Comparison of ENCODE assay signal across 28 mouse cellular contexts in the genomic region with DNA sequence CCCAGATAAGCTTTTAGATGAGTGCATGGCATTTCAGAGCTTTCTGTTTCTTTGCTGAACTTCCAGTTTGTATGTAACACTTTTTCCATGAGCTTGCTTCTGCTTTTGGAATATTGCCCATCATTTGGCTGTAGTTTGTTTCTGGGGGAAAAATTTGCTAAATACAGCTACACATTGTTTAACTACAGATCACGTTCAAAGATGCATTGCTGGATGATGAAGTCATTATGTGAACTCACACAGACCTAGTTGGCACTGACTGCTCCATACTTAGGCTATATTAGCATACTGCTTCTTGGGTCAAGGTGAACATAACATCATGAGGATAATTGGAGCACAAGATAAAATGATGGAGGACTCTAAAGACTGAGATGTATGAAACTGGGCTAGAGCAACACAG. TPM values are rescaled to one million over a fixed set of nuclear protein-coding genes. Genes with fewer than 3 reads are reported as not detected.
DNase-seq lines count a peak whose midpoint lies in the region; ATAC-seq and TF ChIP-seq lines count a peak whose summit lies in the region.
"Had no signal": no experiment of that assay in that cellular context is flagged by ENCODE, and none has a peak within 500 bp of the region (broad histone marks: within the 10 kb centered on the region; RNA-seq: fewer than 3 reads in every experiment).

No protein-coding gene starts in this region.

- H3K36me3 ChIP-seq in heart, embryonic 15.5 days, result no peaks in the 10 kb centered on the region
- no peaks in the 10 kb centered on the region for H3K36me3 ChIP-seq in heart, embryonic 12.5 days
- no peaks in the 10 kb centered on the region for H3K36me3 ChIP-seq in lung, embryonic 15.5 days
- H3K36me3 ChIP-seq in stomach, embryonic 15.5 days, result 0 out of 2 replicates have a peak, but pooled peaks cover 2% of the 10 kb centered on the region
- no peaks in the 10 kb centered on the region for H3K36me3 ChIP-seq in forebrain, embryonic 14.5 days (ENCODE audit: control insufficient read depth, insufficient read depth, low read length)
- H3K36me3 ChIP-seq: forebrain, embryonic 10.5 days; G1E; hindbrain, embryonic 15.5 days; liver, embryonic 13.5 days; neural tube, embryonic 12.5 days had no signal

- H3K4me1 ChIP-seq in heart, embryonic 15.5 days (replicated peaks), result peaks cover 10% of the 10 kb centered on the region
- peaks cover 7% of the 10 kb centered on the region; the same call in 1 of the 2 replicates for H3K4me1 ChIP-seq in heart, embryonic 12.5 days (replicated peaks)
- peaks cover 13% of the 10 kb centered on the region for H3K4me1 ChIP-seq in lung, embryonic 15.5 days
- no peaks in the 10 kb centered on the region for H3K4me1 ChIP-seq in stomach, embryonic 15.5 days
- no peaks in the 10 kb centered on the region for H3K4me1 ChIP-seq in forebrain, embryonic 14.5 days (ENCODE audit: control insufficient read depth, insufficient read depth, low read length)
- H3K4me1 ChIP-seq: forebrain, embryonic 10.5 days; hindbrain, embryonic 15.5 days; liver, embryonic 13.5 days; megakaryocyte, embryonic 14.5 days; neural tube, embryonic 12.5 days had no signal

- H3K4me3 ChIP-seq in heart, embryonic 15.5 days, result no peak overlapping the region
- H3K4me3 ChIP-seq in heart, embryonic 12.5 days, result no peak overlapping the region
- no peak overlapping the region for H3K4me3 ChIP-seq in lung, embryonic 15.5 days
- H3K4me3 ChIP-seq in stomach, embryonic 15.5 days (replicated peaks), result no peak overlapping the region
- H3K4me3 ChIP-seq in forebrain, embryonic 14.5 days (ENCODE audit: low read depth, low read length), result no peak overlapping the region
- H3K4me3 ChIP-seq: forebrain, embryonic 10.5 days; hindbrain, embryonic 15.5 days; liver, embryonic 13.5 days; megakaryocyte, embryonic 14.5 days; neural tube, embryonic 12.5 days had no signal

- H3K27ac ChIP-seq in heart, embryonic 15.5 days, result peak overlapping the region; percentile 50
- no peak overlapping the region; the same call in 1 of the 2 replicates for H3K27ac ChIP-seq in heart, embryonic 12.5 days (ENCODE audit: poor library complexity, severe bottlenecking)
- peak overlapping the region; percentile 34 for H3K27ac ChIP-seq in lung, embryonic 15.5 days
- peak overlapping the region; percentile 61; the same call in 1 of the 2 replicates for H3K27ac ChIP-seq in stomach, embryonic 15.5 days
- no peak overlapping the region for H3K27ac ChIP-seq in forebrain, embryonic 14.5 days (ENCODE audit: low read depth, low read length)
- H3K27ac ChIP-seq: forebrain, embryonic 10.5 days; hindbrain, embryonic 15.5 days; liver, embryonic 13.5 days; neural tube, embryonic 12.5 days had no signal

- in situ Hi-C loops in Patski (cut with MboI; ENCODE audit: low pct_unique_long_range_greater_than_20kb), result no loop called here

- CTCF ChIA-PET in Patski (lab: Charles Lee), result interaction anchor here (1.2 kb wide), 1 partner anchor 9 kb away, joined by 3 read pairs; no protein-coding TSS in a partner anchor

- DNase-seq in lung, postnatal 14 days, result no peak
- DNase-seq in Patski (ENCODE audit: low read depth, low spot score), result peak; percentile 28
- DNase-seq in forebrain, embryonic 14.5 days (ENCODE audit: low spot score), result no peak
- DNase-seq in urinary bladder, postnatal 25 days (ENCODE audit: low spot score), result no peak
- DNase-seq: adrenal gland, postnatal 10 days; B cell, adult 2 months; cerebellum, adult 8-10 months; cerebellum, postnatal 36 days; embryo, embryonic 11 days; gastrocnemius, postnatal 25 days; kidney, adult 9 months; kidney, postnatal 14 days; liver, embryonic 13.5 days; lung, postnatal 36 days; midbrain, embryonic 14.5 days; right cerebral cortex, postnatal 14 days; spleen, adult 18-20 months; thymus, adult 18-20 months; thymus, postnatal 36 days had no signal

- no peaks in the 10 kb centered on the region for H3K27me3 ChIP-seq in heart, embryonic 15.5 days
- H3K27me3 ChIP-seq in heart, embryonic 12.5 days (replicated peaks), result no peaks in the 10 kb centered on the region
- H3K27me3 ChIP-seq in lung, embryonic 15.5 days, result no peaks in the 10 kb centered on the region
- no peaks in the 10 kb centered on the region for H3K27me3 ChIP-seq in Patski
- no peaks in the 10 kb centered on the region for H3K27me3 ChIP-seq in stomach, embryonic 15.5 days (replicated peaks)
- H3K27me3 ChIP-seq in forebrain, embryonic 14.5 days (replicated peaks; ENCODE audit: control insufficient read depth, insufficient read depth, low read length), result no peaks in the 10 kb centered on the region
- H3K27me3 ChIP-seq: hindbrain, embryonic 15.5 days; liver, embryonic 13.5 days; neural tube, embryonic 12.5 days had no signal

- 2% methylated on average over 1 of the region's 1 CpGs for WGBS in heart, embryonic 15.5 days
- WGBS in heart, embryonic 12.5 days, result 12% methylated on average over 1 of the region's 1 CpGs
- WGBS in lung, embryonic 15.5 days, result 8% methylated on average over 1 of the region's 1 CpGs
- WGBS in stomach, embryonic 15.5 days, result 13% methylated on average over 1 of the region's 1 CpGs
- WGBS in forebrain, embryonic 14.5 days, result 45% methylated on average over 1 of the region's 1 CpGs

- POLR2A ChIA-PET in Patski (lab: Charles Lee), result no interaction called here

- ATAC-seq in heart, embryonic 15.5 days (replicated peaks; ENCODE audit: insufficient number of reproducible peaks, insufficient read depth, low FRiP score, low read depth), result peak; percentile 35; the same call in 1 of the 2 replicates
- ATAC-seq in heart, embryonic 12.5 days (ENCODE audit: insufficient number of reproducible peaks, low FRiP score), result no peak
- ATAC-seq in lung, embryonic 15.5 days (ENCODE audit: borderline replicate concordance, extremely low read depth, low FRiP score, low TSS enrichment), result peak; percentile 62; the same call in 1 of the 2 replicates
- no peak for ATAC-seq in Patski
- no peak for ATAC-seq in stomach, embryonic 15.5 days (ENCODE audit: insufficient read depth, low FRiP score, low read depth)
- ATAC-seq in forebrain, embryonic 14.5 days, result no peak

- TF ChIP-seq CTCF in Patski (IDR thresholded peaks at IDR 0.05), result no peak

- no peak overlapping the region for H3K9ac ChIP-seq in heart, embryonic 15.5 days
- H3K9ac ChIP-seq in heart, embryonic 12.5 days, result no peak overlapping the region
- H3K9ac ChIP-seq in lung, embryonic 15.5 days, result no peak overlapping the region
- no peak overlapping the region for H3K9ac ChIP-seq in stomach, embryonic 15.5 days
- no peak overlapping the region for H3K9ac ChIP-seq in forebrain, embryonic 14.5 days (ENCODE audit: low read length)
- H3K9ac ChIP-seq: hindbrain, embryonic 15.5 days; liver, embryonic 13.5 days; neural tube, embryonic 12.5 days had no signal

- no peaks in the 10 kb centered on the region for H3K9me3 ChIP-seq in heart, embryonic 15.5 days (replicated peaks)
- H3K9me3 ChIP-seq in heart, embryonic 12.5 days (replicated peaks), result no peaks in the 10 kb centered on the region
- H3K9me3 ChIP-seq in lung, embryonic 15.5 days, result no peaks in the 10 kb centered on the region
- no peaks in the 10 kb centered on the region for H3K9me3 ChIP-seq in stomach, embryonic 15.5 days
- H3K9me3 ChIP-seq in forebrain, embryonic 14.5 days (replicated peaks; ENCODE audit: control insufficient read depth, low read length), result no peaks in the 10 kb centered on the region
- H3K9me3 ChIP-seq: forebrain, embryonic 10.5 days; G1E; hindbrain, embryonic 15.5 days; liver, embryonic 13.5 days; neural tube, embryonic 12.5 days had no signal

- H3K4me2 ChIP-seq in heart, embryonic 15.5 days, result no peak overlapping the region
- no peak overlapping the region for H3K4me2 ChIP-seq in heart, embryonic 12.5 days
- no peak overlapping the region for H3K4me2 ChIP-seq in lung, embryonic 15.5 days
- no peak overlapping the region for H3K4me2 ChIP-seq in stomach, embryonic 15.5 days
- H3K4me2 ChIP-seq in forebrain, embryonic 14.5 days (ENCODE audit: low read length), result no peak overlapping the region
- H3K4me2 ChIP-seq: hindbrain, embryonic 15.5 days; liver, embryonic 13.5 days; neural tube, embryonic 12.5 days had no signal

RNA-seq across cellular contexts. Expression of gene Adamts17, which starts 42.6 kb away (rescaled TPM):
- polyA plus RNA-seq in heart, embryonic 15.5 days (2015; fragmentation: Nextera tagmentation; extraction: Ambion mirVana), result 5.1 and 7.2 TPM in 2 replicates
- 3.7 and 6.3 TPM in 2 replicates for polyA plus RNA-seq in heart, embryonic 12.5 days (2016; fragmentation: Nextera tagmentation; extraction: Ambion mirVana)
- 10.0 and 13.2 TPM in 2 replicates for polyA plus RNA-seq in lung, embryonic 15.5 days (2015; fragmentation: Nextera tagmentation; extraction: Ambion mirVana)
- polyA plus RNA-seq in Patski (2021), result 0.04 TPM
- polyA plus RNA-seq in stomach, embryonic 15.5 days (2015; fragmentation: Nextera tagmentation; extraction: Ambion mirVana), result 5.2 and 5.6 TPM in 2 replicates
- polyA plus RNA-seq in forebrain, embryonic 14.5 days (2014; fragmentation: Nextera tagmentation; extraction: Ambion mirVana), result 2.1 and 2.2 TPM in 2 replicates
- polyA plus RNA-seq: G1E had no signal

RNA-seq across cellular contexts. Expression of gene Cers3, which starts 53.6 kb away (rescaled TPM):
- 0.47 and 0.85 TPM in 2 replicates for polyA plus RNA-seq in heart, embryonic 15.5 days (2015; fragmentation: Nextera tagmentation; extraction: Ambion mirVana)
- 0.53 and 0.65 TPM in 2 replicates for polyA plus RNA-seq in heart, embryonic 12.5 days (2016; fragmentation: Nextera tagmentation; extraction: Ambion mirVana)
- polyA plus RNA-seq in lung, embryonic 15.5 days (2015; fragmentation: Nextera tagmentation; extraction: Ambion mirVana), result 5.5 and 5.6 TPM in 2 replicates
- 0.10 TPM for polyA plus RNA-seq in Patski (2021)
- 6.7 and 11.2 TPM in 2 replicates for polyA plus RNA-seq in stomach, embryonic 15.5 days (2015; fragmentation: Nextera tagmentation; extraction: Ambion mirVana)
- 0.50 and 0.57 TPM in 2 replicates for polyA plus RNA-seq in forebrain, embryonic 14.5 days (2014; fragmentation: Nextera tagmentation; extraction: Ambion mirVana)

Comparison
In these comparisons a context has a peak if more than half of its experiments do, and no peak if none do; other contexts are left out.
1. ATAC-seq: peak in heart, embryonic 15.5 days (single experiment) and lung, embryonic 15.5 days (single experiment); none in heart, embryonic 12.5 days (single experiment), Patski (single experiment), stomach, embryonic 15.5 days (single experiment) and forebrain, embryonic 14.5 days (single experiment).
2. H3K27ac ChIP-seq: peak in heart, embryonic 15.5 days (single experiment), lung, embryonic 15.5 days (single experiment) and stomach, embryonic 15.5 days (single experiment); none in heart, embryonic 12.5 days (single experiment) and forebrain, embryonic 14.5 days (single experiment).